In genomic region chr15:102533926-102534325, GRCm38 (mm10) we compare ENCODE assay signal across 30 mouse cellular contexts. TPM values are rescaled to one million over a fixed set of nuclear protein-coding genes. Genes with fewer than 3 reads are reported as not detected.
DNase-seq lines count a peak whose midpoint lies in the region; ATAC-seq lines count a peak whose summit lies in the region.
"Had no signal": no experiment of that assay in that cellular context is flagged by ENCODE, and none has a peak within 500 bp of the region (broad histone marks: within the 10 kb centered on the region; RNA-seq: fewer than 3 reads in every experiment).

No protein-coding gene starts in this region.

- H3K9me3 ChIP-seq in heart, embryonic 10.5 days: no peaks in the 10 kb centered on the region
- no peaks in the 10 kb centered on the region for H3K9me3 ChIP-seq in liver, embryonic 11.5 days (ENCODE audit: control insufficient read depth, low read length)
- H3K9me3 ChIP-seq: forebrain, embryonic 10.5 days; forebrain, embryonic 13.5 days; heart, embryonic 12.5 days; heart, embryonic 15.5 days; hindbrain, embryonic 10.5 days; hindbrain, embryonic 13.5 days had no signal

- peak; percentile 42 for DNase-seq in cerebellum, adult 9-10 months
- peak; percentile 68 for DNase-seq in heart, embryonic 10.5 days (ENCODE audit: low spot score)
- no peak for DNase-seq in heart, adult 8-10 months (ENCODE audit: low spot score)
- DNase-seq in liver, embryonic 11.5 days (ENCODE audit: low spot score): peak; percentile 12
- no peak for DNase-seq in liver
- DNase-seq in ovary, adult 18-20 months (ENCODE audit: low spot score): no peak
- DNase-seq: adrenal gland, adult 2 months; adrenal gland, postnatal 14 days; cerebellum, adult 8-10 months; gastrocnemius, adult 2 months; gastrocnemius, postnatal 14 days; heart, adult 18-20 months; heart, postnatal 10 days; heart, postnatal 36 days had no signal

- peaks cover 81% of the 10 kb centered on the region for H3K36me3 ChIP-seq in heart, embryonic 10.5 days
- H3K36me3 ChIP-seq in liver, embryonic 11.5 days (ENCODE audit: control insufficient read depth, insufficient read depth, low read length): peaks cover 27% of the 10 kb centered on the region

- ATAC-seq in cerebellum, adult (ENCODE audit: insufficient number of reproducible peaks, low FRiP score, low TSS enrichment): no peak
- ATAC-seq in liver, embryonic 11.5 days (replicated peaks; ENCODE audit: low FRiP score): no peak
- ATAC-seq in monocyte, adult 5-6 weeks (replicated peaks; ENCODE audit: insufficient number of reproducible peaks, low FRiP score, low TSS enrichment, poor library complexity, severe bottlenecking): peak; percentile 31; the same call in 1 of the 2 replicates
- ATAC-seq: CD4-positive, CD25-positive, alpha-beta regulatory T cell, adult 4 months; forebrain, embryonic 13.5 days; forebrain, embryonic 16.5 days; hindbrain, embryonic 16.5 days; intestine, postnatal 0 days had no signal

- no peak overlapping the region for H3K9ac ChIP-seq in liver, embryonic 11.5 days (ENCODE audit: low read depth, low read length)
- H3K9ac ChIP-seq: forebrain, embryonic 13.5 days; heart, embryonic 12.5 days; heart, embryonic 15.5 days; hindbrain, embryonic 13.5 days had no signal

- H3K27ac ChIP-seq in heart, embryonic 10.5 days: no peak overlapping the region
- H3K27ac ChIP-seq in liver, embryonic 11.5 days (ENCODE audit: low read depth, low read length): no peak overlapping the region
- H3K27ac ChIP-seq: forebrain, embryonic 10.5 days; forebrain, embryonic 13.5 days; gastrocnemius, adult 2 months; heart, embryonic 15.5 days; hindbrain, embryonic 10.5 days; hindbrain, embryonic 13.5 days had no signal

- WGBS in heart, embryonic 10.5 days: 91% methylated on average over 7 of the region's 7 CpGs
- 92% methylated on average over 7 of the region's 7 CpGs for WGBS in liver, embryonic 11.5 days

- no peaks in the 10 kb centered on the region for H3K27me3 ChIP-seq in heart, embryonic 10.5 days (ENCODE audit: insufficient read depth, poor library complexity, severe bottlenecking)
- H3K27me3 ChIP-seq in liver, embryonic 11.5 days (replicated peaks; ENCODE audit: control insufficient read depth, insufficient read depth, low read length): no peaks in the 10 kb centered on the region
- H3K27me3 ChIP-seq: forebrain, embryonic 13.5 days; heart, embryonic 12.5 days; heart, embryonic 15.5 days; hindbrain, embryonic 13.5 days had no signal

- no peak overlapping the region for H3K4me3 ChIP-seq in heart, embryonic 10.5 days
- H3K4me3 ChIP-seq in liver, embryonic 11.5 days (ENCODE audit: low read depth, low read length): no peak overlapping the region
- H3K4me3 ChIP-seq: forebrain, embryonic 10.5 days; forebrain, embryonic 13.5 days; gastrocnemius, adult 2 months; heart, embryonic 12.5 days; heart, embryonic 15.5 days; hindbrain, embryonic 10.5 days; hindbrain, embryonic 13.5 days had no signal

- H3K4me2 ChIP-seq in liver, embryonic 11.5 days: no peak overlapping the region
- H3K4me2 ChIP-seq: forebrain, embryonic 13.5 days; heart, embryonic 12.5 days; heart, embryonic 15.5 days; hindbrain, embryonic 13.5 days had no signal

- no peaks in the 10 kb centered on the region for H3K4me1 ChIP-seq in heart, embryonic 10.5 days
- H3K4me1 ChIP-seq in liver, embryonic 11.5 days (replicated peaks; ENCODE audit: control insufficient read depth, insufficient read depth, low read length): no peaks in the 10 kb centered on the region
- H3K4me1 ChIP-seq: forebrain, embryonic 10.5 days; forebrain, embryonic 13.5 days; heart, embryonic 15.5 days; hindbrain, embryonic 10.5 days; hindbrain, embryonic 13.5 days had no signal

RNA-seq across cellular contexts. Expression of gene Npff, which starts 9.2 kb away (rescaled TPM):
- polyA plus RNA-seq in heart, embryonic 10.5 days (2016; fragmentation: Nextera tagmentation; extraction: Ambion mirVana): 0.88 and 0.99 TPM in 2 replicates
- 1 to 10 TPM in 3 of 4 experiments, under 1 TPM in 1; 0.65 to 2.2 (median 1.9) TPM for total RNA-seq in heart, adult 8-10 months (2022)
- polyA plus RNA-seq in liver, embryonic 11.5 days (2014; fragmentation: Nextera tagmentation; extraction: Ambion mirVana): 0.86 and 1.2 TPM in 2 replicates
- 2.3 to 5.9 TPM in 2 of 3 replicates, not detected in the other for total RNA-seq in monocyte, adult 5-6 weeks (2017)

RNA-seq across cellular contexts. Expression of gene Tarbp2, which starts 15.9 kb away (rescaled TPM):
- polyA plus RNA-seq in heart, embryonic 10.5 days (2016; fragmentation: Nextera tagmentation; extraction: Ambion mirVana): 127 and 140 TPM in 2 replicates
- 10 to 100 TPM; 38.8 to 50.0 (median 44.7) TPM for total RNA-seq in heart, adult 8-10 months (2022)
- 96.7 and 105 TPM in 2 replicates for polyA plus RNA-seq in liver, embryonic 11.5 days (2014; fragmentation: Nextera tagmentation; extraction: Ambion mirVana)
- total RNA-seq in monocyte, adult 5-6 weeks (2017): 16.2 to 27.3 TPM (median 20.8 TPM) in 3 replicates

RNA-seq across cellular contexts. Expression of gene Map3k12, which starts 17.1 kb away (rescaled TPM):
- polyA plus RNA-seq in heart, embryonic 10.5 days (2016; fragmentation: Nextera tagmentation; extraction: Ambion mirVana): 17.9 and 19.7 TPM in 2 replicates
- 1 to 10 TPM; 1.7 to 2.8 (median 2.3) TPM for total RNA-seq in heart, adult 8-10 months (2022)
- polyA plus RNA-seq in liver, embryonic 11.5 days (2014; fragmentation: Nextera tagmentation; extraction: Ambion mirVana): 7.7 and 7.9 TPM in 2 replicates
- total RNA-seq in monocyte, adult 5-6 weeks (2017): 0.32 to 1.2 TPM (median 0.97 TPM) in 3 replicates

RNA-seq across cellular contexts. Expression of gene Gm10337, which starts 30.4 kb away (rescaled TPM):
- not detected in 2 replicates for polyA plus RNA-seq in heart, embryonic 10.5 days (2016; fragmentation: Nextera tagmentation; extraction: Ambion mirVana)
- not detected for total RNA-seq in heart, adult 8-10 months (2022)
- polyA plus RNA-seq in liver, embryonic 11.5 days (2014; fragmentation: Nextera tagmentation; extraction: Ambion mirVana): not detected in 2 replicates
- total RNA-seq in monocyte, adult 5-6 weeks (2017): not detected in 3 replicates
- total RNA-seq: adrenal gland, adult 2 months; adrenal gland, postnatal 14 days; gastrocnemius, adult 2 months; gastrocnemius, postnatal 14 days; heart, adult 18-20 months; heart, postnatal 36 days; MEL had no signal
- polyA plus RNA-seq: adrenal gland, adult 2 months; C2C12; CD4-positive, CD25-positive, alpha-beta regulatory T cell, adult 4 months; embryonic facial prominence, embryonic 11.5 days; forebrain, embryonic 10.5 days; frontal cortex, adult 2 months; heart, embryonic 12.5 days; intestine, postnatal 0 days had no signal

Comparison
In these comparisons a context has a peak if more than half of its experiments do, and no peak if none do; other contexts are left out.
1. DNase-seq: peak in cerebellum, adult 9-10 months (single experiment), heart, embryonic 10.5 days (single experiment) and liver, embryonic 11.5 days (single experiment); none in heart, adult 8-10 months (single experiment), liver (single experiment) and ovary, adult 18-20 months (single experiment).